Mouse (Mus musculus) hindlimb bud, embryonic 11.5 days (tissue): ENCODE measurements around the gene Zcchc2.

Experiments
- DNase-seq: peaks from one replicate; pipeline ENCODE4 v3.0.0-alpha.2; 2012; ENCODE audit warnings: low read depth, low spot score; ENCODE audit errors: extremely low spot score

The Zcchc2 gene

GRCm38 (mm10) chr1:105990138-105990821 lies at the start of gene Zcchc2:
Gene Zcchc2, plus strand, starts transcription at chr1:105990406.
- peak; percentile 86 for DNase-seq

GRCm38 (mm10) chr1:105944927-105945580 lies 45.2 kb upstream of the Zcchc2 start:
- DNase-seq, result no peak

- DNase-seq, result no peak
Measured at GRCm38 (mm10) chr1:105946581-105947540, 43.3 kb upstream of the Zcchc2 start.

- no peak for DNase-seq
Measured at GRCm38 (mm10) chr1:105948352-105948751, 41.9 kb upstream of the Zcchc2 start.

- no peak for DNase-seq
Measured at GRCm38 (mm10) chr1:105953588-105953987, 36.6 kb upstream of the Zcchc2 start.

- DNase-seq, result no peak
Measured at GRCm38 (mm10) chr1:105954047-105954446, 36.2 kb upstream of the Zcchc2 start.

GRCm38 (mm10) chr1:105956057-105956456 lies 34.1 kb upstream of the Zcchc2 start:
- DNase-seq, result no peak

- DNase-seq, result no peak
Measured at GRCm38 (mm10) chr1:105961472-105961871, 28.7 kb upstream of the Zcchc2 start.

- no peak for DNase-seq
Measured at GRCm38 (mm10) chr1:105962084-105962818, 28.0 kb upstream of the Zcchc2 start.

- no peak for DNase-seq
Measured at GRCm38 (mm10) chr1:105962852-105963251, 27.4 kb upstream of the Zcchc2 start.

- no peak for DNase-seq
Measured at GRCm38 (mm10) chr1:105964514-105964913, 25.7 kb upstream of the Zcchc2 start.

- no peak for DNase-seq
Measured at GRCm38 (mm10) chr1:105965189-105965588, 25.0 kb upstream of the Zcchc2 start.

- DNase-seq, result no peak
Measured at GRCm38 (mm10) chr1:105971490-105972170, 18.6 kb upstream of the Zcchc2 start.

GRCm38 (mm10) chr1:105974023-105974422 lies 16.2 kb upstream of the Zcchc2 start:
- DNase-seq, result no peak

- DNase-seq, result no peak
Measured at GRCm38 (mm10) chr1:105977446-105978094, 12.6 kb upstream of the Zcchc2 start.

GRCm38 (mm10) chr1:105980849-105981610 lies 9.2 kb upstream of the Zcchc2 start:
- no peak for DNase-seq

- DNase-seq, result no peak
Measured at GRCm38 (mm10) chr1:105982496-105983364, 7.5 kb upstream of the Zcchc2 start.

GRCm38 (mm10) chr1:105984172-105984571 lies 6.0 kb upstream of the Zcchc2 start:
- DNase-seq, result no peak
